Mouse (Mus musculus) thymus, postnatal 25 days (tissue): ENCODE results near the gene Lin7b.
"Not testable (repeated sequence)": the region's sequence is repeated elsewhere in the genome, so short reads cannot be mapped to it uniquely, and the experiment has no call there.

Experiments used
- DNase-seq: peaks from one replicate; pipeline ENCODE4 v3.0.0; 2022

Lin7b gene

GRCm38 (mm10) chr7:45395578-45396336, 25.4 kb upstream of the Lin7b start, which contains the start of gene Snrnp70:
Gene Snrnp70, minus strand, starts transcription at chr7:45395742.
- peak; percentile 100 for DNase-seq

DNA sequence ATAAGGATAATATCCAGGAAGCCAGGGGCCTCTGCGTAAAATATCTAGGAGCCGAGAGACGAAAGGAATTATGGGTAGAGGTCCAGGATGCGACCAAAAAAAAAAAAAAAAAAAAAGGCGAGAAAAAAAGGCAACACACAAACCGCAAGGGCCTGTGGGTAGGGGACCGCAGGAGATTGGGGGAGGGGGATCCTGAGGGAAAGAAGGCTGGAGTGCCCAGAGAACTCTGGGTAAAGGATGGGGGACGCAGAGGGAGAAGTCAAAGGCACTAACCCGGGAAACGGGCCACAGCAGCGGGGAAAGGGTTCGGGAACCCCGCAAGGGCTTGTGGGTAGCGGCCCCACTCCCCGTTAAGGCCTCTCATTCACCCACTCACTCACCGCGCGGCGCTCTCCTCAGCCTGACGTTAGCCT, 24.8 kb upstream of the Lin7b start:
- DNase-seq, result no peak

DNA sequence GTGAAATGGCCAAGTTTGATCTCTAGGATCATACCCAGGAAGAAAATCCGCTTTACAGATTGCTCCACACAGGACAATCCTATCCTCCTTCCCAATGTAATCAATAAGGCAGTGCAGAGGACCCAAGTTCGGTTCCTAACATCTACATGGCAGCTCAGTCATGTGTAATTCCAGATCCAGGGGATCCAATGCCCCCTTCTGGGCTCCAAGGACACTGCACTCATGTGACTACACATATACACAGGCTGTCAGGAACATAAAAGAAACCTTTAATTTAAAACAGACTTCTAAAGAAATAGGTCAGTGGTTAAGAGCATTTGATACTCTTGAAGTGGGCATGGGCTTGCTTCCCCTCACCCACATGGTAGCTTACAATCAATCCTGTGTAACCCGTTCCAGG, 15.7 kb upstream of the Lin7b start:
- DNase-seq, result no peak

DNA sequence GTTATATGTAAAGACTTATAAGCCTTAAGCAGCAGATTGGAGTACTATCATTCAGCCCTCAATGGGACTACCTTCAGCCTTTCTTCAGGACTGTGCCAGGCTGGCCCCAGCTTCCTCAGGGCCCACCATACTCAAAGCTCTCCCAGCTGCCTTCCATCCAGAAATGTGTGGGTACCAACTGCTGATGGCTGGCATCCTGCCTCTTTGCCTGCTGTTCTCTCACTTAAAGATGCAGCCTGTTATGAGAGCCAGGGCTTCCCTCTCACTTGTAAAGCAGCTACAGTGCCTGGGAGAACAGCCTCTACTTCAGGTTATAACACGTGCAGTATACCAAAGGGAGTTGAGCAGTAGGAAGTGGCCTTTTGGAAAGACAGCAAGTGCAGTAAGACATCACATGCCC, 5.7 kb upstream of the Lin7b start:
- DNase-seq, result no peak

- no peak for DNase-seq
Observed at GRCm38 (mm10) chr7:45374620-45375019, 4.2 kb upstream of the Lin7b start.

GRCm38 (mm10) chr7:45372371-45372770, 2.0 kb upstream of the Lin7b start:
- DNase-seq, result no peak

DNA sequence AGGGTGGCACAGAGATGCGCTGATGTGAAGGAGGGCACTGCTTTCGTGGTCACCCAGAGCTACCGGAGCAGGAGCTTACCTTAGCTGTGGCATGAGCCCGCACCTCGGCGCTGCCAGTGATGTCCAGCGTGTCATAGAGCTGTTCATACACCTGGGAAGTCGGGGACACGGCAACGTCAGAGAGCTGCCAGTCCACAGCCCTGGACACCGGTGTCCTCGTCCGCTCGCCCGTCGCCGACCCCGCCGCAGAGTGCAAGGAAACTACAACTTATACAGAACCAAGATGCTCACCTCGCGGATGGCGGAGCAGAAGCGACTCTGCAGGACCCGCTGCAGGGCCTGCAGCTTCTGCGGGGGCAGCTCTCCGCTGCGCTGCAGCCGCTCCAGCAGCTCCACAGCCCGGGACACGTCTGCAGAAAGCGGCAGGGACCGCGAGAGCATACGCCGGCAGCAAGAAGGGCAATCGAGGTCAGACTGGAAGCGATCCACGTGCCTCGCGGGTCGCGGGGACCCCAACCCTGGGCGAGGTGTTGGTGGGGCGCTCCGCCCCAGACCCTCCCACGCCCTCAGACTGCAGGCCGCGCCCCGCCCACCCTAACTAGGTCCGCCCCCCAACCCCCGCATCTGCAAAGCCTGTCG, 428 bp downstream of the Lin7b start:
- no peak for DNase-seq

GRCm38 (mm10) chr7:45369022-45369745, 1.2 kb downstream of the Lin7b start:
- no peak for DNase-seq

GRCm38 (mm10) chr7:45368178-45368577, 2.2 kb downstream of the Lin7b start:
- DNase-seq, result no peak

- peak; percentile 98 for DNase-seq
Observed at GRCm38 (mm10) chr7:45367020-45367880, 3.1 kb downstream of the Lin7b start.

DNA sequence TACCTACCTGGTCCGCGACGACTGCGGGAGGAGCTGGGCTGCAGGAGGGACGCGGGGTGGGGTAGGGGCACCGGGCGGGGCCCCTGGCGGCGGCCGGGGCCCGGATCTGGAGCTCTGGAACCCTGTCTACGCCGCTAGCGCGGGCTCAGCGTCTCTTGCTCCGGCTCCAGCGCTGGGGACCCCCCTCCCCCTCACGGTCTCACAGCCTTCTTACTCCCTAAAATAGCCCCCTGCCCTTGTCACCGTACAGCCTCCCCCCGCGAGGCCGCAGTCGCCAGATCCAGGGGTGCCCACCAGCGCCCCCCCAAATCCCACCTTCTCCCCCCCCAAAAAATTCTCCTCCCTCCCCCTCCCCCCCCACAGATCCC, 3.7 kb downstream of the Lin7b start, which contains the start of gene Ppfia3:
Gene Ppfia3 (minus strand): TSS at position 368 of the 368 bp plus-strand sequence.
- peak; percentile 11 for DNase-seq

DNA sequence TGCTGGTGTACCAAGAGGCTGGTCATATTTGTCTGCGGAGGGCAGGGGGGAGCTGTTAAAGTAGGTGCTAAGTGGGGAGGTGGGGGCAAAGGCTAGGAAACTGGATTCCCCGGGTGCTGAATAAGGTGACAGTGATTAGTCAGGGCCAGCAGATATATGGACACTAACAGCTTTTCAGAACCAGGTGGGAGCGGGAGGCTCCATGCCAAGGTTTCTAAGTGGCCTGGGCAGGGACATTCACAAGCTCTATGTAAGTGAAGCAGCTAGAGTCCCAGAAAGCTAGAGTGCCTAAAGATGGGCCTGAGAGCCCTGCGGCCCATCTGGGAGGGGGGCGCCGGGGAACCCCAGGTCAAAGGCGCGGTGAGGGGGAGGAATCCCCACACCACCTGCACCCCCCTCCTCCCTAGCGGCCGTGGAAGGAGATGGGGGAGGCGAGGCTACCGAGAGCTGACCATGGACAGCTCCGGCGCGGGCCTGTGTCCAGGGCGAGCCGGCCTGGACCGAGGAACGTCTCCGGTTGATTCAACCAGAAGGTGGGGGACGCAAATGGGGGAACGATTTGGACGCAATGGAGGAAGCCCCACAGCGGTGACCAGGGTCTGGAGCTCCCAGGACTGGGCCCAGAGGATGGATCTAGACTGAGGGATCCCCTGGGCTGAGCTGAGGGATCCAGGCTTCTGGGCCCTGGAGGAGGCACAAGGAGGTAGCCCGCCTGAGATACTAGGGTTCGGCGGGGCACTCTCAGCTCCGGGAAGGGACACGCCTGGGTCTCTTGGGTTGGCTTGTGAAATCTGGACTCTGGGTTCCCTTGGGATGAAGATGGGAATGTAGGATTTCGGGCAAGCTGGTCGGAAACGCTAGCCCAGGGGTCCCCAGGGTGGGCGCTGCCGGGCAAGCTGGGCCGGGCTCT, 4.4 kb downstream of the Lin7b start:
- DNase-seq, result no peak

DNA sequence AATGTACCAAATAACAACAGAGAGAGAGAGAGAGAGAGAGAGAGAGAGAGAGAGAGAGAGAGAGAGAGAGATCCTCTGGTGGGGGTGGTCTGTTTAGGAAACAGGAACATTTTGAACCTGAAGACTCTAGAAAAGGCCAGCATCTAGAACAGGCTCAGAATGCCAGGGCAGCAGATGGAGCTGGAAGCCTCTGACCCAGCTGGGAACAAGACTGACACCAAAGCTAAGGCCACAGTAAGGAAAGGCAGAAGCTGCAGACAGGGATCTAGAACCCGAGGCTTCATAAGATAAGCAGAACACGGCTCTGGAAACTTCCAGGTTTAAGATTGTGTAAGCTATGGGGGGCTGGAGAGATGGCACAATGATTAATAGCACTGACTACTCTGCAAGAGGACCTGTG, 6.4 kb downstream of the Lin7b start:
- no peak for DNase-seq

GRCm38 (mm10) chr7:45362801-45363200, 7.6 kb downstream of the Lin7b start:
- peak; percentile 58 for DNase-seq

DNA sequence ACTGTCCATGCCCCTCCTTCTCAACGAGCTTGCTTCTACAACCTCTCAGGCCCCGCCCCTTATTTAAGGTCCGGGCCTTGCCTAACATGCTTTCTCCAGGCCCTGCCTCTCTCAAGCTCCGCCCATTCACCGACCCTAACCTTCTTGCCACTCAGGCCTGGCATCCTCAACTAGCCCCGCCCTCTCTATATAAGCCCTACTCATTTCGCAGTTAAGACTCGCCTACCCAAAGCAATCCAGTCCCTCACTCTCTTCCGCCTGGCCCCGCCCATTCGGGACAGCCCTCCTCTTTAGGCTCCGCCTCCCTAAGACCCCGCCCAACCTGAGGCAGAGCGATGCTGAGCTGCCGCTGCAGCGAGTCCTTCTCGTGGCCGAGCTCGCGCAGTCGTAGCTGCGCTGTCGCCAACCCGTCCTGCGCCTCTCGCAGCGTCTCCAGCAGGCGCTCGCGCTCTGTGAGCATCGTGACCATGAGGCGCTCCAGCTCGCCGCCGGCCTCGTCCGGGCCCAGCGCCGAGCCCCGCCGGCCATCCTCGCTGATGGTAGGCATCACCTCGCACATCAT, 9.1 kb downstream of the Lin7b start:
- DNase-seq, result peak; percentile 74

DNA sequence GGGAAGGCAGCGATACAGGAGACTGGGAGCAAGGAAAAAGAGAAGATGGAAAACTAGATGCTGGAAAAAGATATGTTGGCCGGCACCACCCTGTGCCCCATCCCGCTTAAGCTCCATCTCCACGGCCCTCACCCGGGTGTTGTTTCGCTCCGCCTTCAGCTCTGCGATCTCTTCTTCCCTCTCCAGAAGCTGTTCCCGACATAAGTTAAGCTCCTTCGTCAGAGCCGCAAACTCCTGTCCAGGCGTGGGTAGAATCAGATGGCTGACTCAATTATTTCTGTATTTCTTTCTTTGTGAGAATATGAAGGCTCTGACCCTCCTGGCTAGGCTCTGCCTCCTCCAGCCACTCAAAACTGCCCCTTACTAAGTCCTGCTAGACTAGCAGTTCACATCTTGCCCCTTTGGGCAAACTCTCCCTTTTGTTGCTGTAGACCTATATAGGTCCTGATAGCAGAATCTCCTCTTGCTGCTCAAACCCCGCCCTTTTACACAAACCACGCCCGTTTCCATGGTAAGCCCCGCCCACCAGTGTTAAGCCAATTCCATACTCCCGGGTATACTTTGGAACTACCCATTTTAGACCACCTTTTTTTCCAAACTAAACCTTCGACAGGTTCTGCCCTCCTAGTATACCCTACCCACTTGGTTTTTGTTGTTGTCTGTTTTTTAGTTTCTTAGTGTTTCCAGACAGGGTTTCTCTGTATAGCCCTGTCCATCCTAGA, 9.8 kb downstream of the Lin7b start:
- no peak for DNase-seq

DNA sequence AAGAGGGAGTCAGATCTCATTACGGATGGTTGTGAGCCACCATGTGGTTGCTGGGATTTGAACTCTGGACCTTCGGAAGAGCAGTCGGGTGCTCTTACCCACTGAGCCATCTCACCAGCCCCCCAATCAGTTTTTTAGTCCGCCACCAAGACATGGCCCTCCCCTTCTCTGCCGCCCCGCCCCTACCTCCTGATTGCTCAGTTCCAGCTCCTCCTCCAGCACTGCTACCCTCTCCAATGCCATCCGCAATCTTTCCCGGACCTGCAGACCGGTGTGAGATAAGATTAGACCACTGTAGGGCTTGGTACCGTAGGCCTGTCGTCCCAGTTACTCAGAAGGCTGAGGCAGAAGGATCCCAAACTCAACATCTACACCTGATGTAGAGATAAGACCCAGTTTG, 11.3 kb downstream of the Lin7b start:
- DNase-seq, result not testable (repeated sequence)

DNA sequence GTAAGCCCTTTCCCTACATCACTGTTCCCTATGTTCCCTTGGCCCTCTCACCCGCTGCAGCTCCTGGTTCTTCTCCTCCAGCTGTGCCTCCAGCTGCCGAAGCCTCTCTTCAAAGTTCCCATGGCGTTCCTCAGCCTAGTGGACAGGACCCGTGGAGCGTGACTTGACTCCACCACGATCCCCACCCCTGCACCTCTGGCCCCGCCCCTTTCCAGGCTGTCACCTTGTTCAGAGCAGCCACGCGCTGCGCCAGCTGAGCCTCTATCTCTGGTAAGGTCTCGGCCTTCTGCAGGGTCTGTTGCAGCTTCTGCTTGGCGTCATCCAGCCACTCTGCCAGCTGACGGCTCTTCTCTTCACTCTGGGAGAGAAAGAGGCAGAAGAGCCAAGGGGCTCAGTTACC, 14.3 kb downstream of the Lin7b start:
- DNase-seq, result no peak

DNA sequence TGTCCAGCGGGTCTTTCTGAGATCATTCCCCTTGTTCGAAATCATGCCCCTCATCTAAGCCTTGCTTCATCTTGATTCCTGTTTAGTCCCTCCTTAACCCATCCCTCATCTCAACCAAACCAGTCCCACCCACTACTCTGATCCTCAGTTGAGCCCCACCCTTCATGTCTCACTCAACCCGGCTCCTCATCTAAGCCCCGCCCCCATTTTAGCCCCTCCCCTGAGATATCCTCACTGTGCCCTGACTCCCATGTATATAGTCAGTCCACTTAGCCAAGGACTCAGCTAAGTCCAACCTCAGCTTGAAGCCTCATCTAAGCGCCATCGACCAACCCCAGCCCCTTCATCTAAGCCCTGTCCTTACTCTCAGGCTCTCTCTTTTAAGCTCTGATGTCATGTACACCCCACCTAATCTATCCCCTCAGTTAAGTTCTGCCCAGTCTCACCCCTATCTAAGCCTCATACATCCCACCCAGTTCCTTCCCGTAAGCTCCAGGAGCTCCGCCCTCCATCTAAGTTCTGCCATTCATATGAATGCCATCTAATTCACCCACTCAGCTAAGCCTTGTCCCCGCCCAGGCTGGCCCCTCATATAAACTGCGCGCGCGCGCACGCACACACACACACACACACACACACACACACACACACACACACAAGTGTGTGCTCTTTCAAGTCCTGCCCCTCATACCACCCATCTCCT, 14.9 kb downstream of the Lin7b start:
- no peak for DNase-seq

DNA sequence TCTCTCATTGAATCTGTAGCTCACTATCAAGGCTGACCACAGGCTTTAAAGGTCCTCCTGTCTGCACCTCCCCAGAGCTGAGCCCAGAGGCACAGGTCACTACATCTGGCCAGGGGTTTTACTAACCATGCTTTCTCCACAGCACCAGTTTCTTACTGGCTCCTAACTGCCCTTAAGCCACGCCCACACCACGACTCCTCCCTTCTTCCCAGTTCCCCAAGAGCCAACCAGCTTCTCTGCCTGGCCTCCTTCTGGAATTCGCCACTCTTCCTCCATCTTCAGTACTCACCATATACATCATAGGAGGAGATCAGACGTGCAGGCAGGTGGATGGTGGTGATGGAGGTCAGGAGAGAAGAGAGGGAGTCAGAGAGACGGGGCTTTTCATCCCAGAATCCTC, 17.3 kb downstream of the Lin7b start:
- DNase-seq, result no peak
